Mouse (Mus musculus): ENCODE results near the gene Tns2. TPM values are rescaled to one million over a fixed set of nuclear protein-coding genes. Genes with fewer than 3 reads are reported as not detected.

Gene Tns2
- total and polyA plus RNA-seq, 2 experiments from 2014 or later = 5.5 to 9.2 TPM

DNA sequence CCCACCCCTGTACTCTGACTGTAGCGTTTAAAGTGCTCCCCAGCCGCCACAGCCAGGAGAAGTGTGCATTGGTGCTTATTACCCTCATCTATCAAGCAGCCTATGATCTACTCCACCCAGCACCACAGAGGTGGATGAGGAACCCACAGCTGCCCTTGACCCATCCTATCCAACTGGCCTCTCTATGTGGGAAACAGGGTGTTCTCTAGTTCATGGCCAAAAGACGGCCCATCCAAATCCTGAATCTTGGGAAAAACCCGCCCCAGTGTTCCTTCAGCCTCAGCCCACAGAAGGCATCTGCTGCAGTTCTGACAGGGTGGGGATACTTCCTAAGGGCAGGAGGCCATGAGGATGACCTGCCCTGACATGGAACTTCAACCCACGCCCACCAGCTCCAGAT, 20.3 kb downstream of the Tns2 start:
- Histone ChIP-seq H3K36me3 (ENCODE audit: insufficient read depth, low read length) (peaks cover 34% of the 10 kb centered on the region), H3K4me1 (ENCODE audit: insufficient read depth, low read length) (peaks cover 17% of the 10 kb centered on the region), H3K4me3 (ENCODE audit: low read length) (no peak overlapping the region), H3K27me3 (ENCODE audit: insufficient read depth, low read length) (no peaks in the 10 kb centered on the region), H3K9me3 (ENCODE audit: low read length) (no peaks in the 10 kb centered on the region), H3K4me2 (ENCODE audit: low read depth, low read length) (no peak overlapping the region), H3K27ac (0 out of 2 replicates have a peak overlapping the region, but pooled peaks have one; percentile 41), H3K9ac (replicated peaks; ENCODE audit: low read length) (no peak overlapping the region)
- TF ChIP-seq CTCF (IDR thresholded peaks at IDR 0.05; ENCODE audit: low read depth) = no peak
- DNase-seq (ENCODE audit: low spot score) = no peak
- ATAC-seq = no peak
- 82% methylated on average over 5 of the region's 5 CpGs for WGBS

DNA sequence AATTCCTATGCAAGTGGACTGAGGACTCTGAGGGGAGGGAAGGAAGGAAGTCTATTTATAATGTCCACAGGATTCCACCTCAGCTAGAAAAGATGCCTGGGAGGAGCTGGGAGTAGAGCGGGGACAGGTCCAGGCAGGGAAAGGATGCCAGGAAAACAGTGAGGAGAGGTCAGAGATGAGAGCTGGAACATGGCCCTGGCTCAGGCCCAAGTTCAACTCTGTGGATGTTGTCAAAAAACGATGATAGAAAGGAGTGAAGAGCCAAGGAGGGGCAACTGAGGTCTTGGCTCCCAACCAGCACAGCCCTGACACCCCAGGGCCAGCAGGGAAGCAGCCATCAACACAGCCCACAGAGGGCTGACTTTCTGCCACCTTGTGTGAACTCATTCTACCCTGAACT, 26.1 kb downstream of the Tns2 start:
- H3K27me3 ChIP-seq (ENCODE audit: insufficient read depth, low read length) = no peaks in the 10 kb centered on the region
- ATAC-seq = no peak
- H3K9ac ChIP-seq (replicated peaks; ENCODE audit: low read length) = no peak overlapping the region
- 31% methylated on average over 2 of the region's 2 CpGs for WGBS
- no peaks in the 10 kb centered on the region for H3K4me1 ChIP-seq (ENCODE audit: insufficient read depth, low read length)
- no peak overlapping the region for H3K4me2 ChIP-seq (ENCODE audit: low read depth, low read length)
- H3K36me3 ChIP-seq (ENCODE audit: insufficient read depth, low read length) = peaks cover 50% of the 10 kb centered on the region
- no peaks in the 10 kb centered on the region for H3K9me3 ChIP-seq (ENCODE audit: low read length)
- no peak overlapping the region for H3K4me3 ChIP-seq (ENCODE audit: low read length)
- DNase-seq (ENCODE audit: low spot score) = no peak
- no peak overlapping the region for H3K27ac ChIP-seq
- no peak for TF ChIP-seq CTCF (IDR thresholded peaks at IDR 0.05; ENCODE audit: low read depth)

DNA sequence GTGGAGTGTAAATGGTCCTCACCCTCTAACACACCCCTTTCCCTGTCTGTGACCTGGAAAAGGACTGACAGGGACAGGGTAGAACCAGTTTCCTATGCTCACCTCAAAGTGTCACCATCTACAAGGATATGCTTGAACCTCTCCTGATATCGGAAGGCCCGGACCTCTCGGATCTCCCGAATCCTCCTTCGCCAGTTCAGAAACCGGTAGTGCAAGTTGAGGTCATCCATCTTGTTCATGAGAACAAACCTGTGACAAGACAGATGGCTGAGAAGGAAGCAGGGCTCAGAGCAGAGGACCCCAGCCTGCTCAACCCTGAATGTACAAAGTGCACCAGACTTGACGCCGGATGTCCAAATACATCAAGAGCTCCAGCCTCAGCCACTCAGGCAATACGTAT, 33.1 kb downstream of the Tns2 start:
- peaks cover 6% of the 10 kb centered on the region; the same call in 1 of the 2 replicates for H3K4me1 ChIP-seq (ENCODE audit: insufficient read depth, low read length)
- 82% methylated on average over 9 of the region's 9 CpGs for WGBS

DNA sequence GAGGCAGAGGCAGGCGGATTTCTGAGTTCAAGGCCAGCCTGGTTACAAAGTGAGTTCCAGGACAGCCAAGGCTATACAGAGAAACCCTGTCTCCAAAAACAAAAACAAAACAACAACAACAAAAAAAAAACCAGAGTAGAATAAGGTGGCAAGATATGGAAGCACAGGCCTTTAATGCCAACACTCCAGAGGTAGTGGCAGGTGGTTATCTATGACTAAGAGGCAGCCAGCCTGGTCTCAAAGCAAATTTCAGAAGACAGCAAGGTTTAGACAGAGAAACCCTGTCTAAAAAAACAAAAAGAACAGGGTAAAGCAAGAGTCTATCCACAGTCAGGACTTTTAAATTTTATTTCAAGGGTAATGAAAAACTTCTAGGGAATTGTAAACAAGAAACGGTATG, 34.5 kb downstream of the Tns2 start:
- TF ChIP-seq CTCF (IDR thresholded peaks at IDR 0.05; ENCODE audit: low read depth) = no peak
- no peak for ATAC-seq
- Histone ChIP-seq H3K36me3 (ENCODE audit: insufficient read depth, low read length) (peaks cover 26% of the 10 kb centered on the region), H3K9me3 (ENCODE audit: low read length) (no peaks in the 10 kb centered on the region), H3K4me2 (ENCODE audit: low read depth, low read length) (peak overlapping the region; percentile 79), H3K4me3 (ENCODE audit: low read length) (no peak overlapping the region), H3K27ac (no peak overlapping the region), H3K9ac (replicated peaks; ENCODE audit: low read length) (no peak overlapping the region; the same call in 1 of the 2 replicates), H3K27me3 (ENCODE audit: insufficient read depth, low read length) (no peaks in the 10 kb centered on the region), H3K4me1 (ENCODE audit: insufficient read depth, low read length) (peaks cover 6% of the 10 kb centered on the region; the same call in 1 of the 2 replicates)
- DNase-seq (ENCODE audit: low spot score) = no peak
- 89% methylated on average over 2 of the region's 2 CpGs for WGBS

More for the DNA sequence above, 33.1 kb downstream of the Tns2 start:
- H3K36me3 ChIP-seq (ENCODE audit: insufficient read depth, low read length) = peaks cover 37% of the 10 kb centered on the region
- DNase-seq (ENCODE audit: low spot score) (no peak), ATAC-seq (no peak)
- H3K9me3 ChIP-seq (ENCODE audit: low read length) = no peaks in the 10 kb centered on the region
- no peaks in the 10 kb centered on the region for H3K27me3 ChIP-seq (ENCODE audit: insufficient read depth, low read length)
- TF ChIP-seq CTCF (IDR thresholded peaks at IDR 0.05; ENCODE audit: low read depth) = no peak
- H3K9ac ChIP-seq (replicated peaks; ENCODE audit: low read length) = no peak overlapping the region
- no peak overlapping the region for H3K27ac ChIP-seq
- H3K4me2 ChIP-seq (ENCODE audit: low read depth, low read length) = no peak overlapping the region
- H3K4me3 ChIP-seq (ENCODE audit: low read length) = no peak overlapping the region

DNA sequence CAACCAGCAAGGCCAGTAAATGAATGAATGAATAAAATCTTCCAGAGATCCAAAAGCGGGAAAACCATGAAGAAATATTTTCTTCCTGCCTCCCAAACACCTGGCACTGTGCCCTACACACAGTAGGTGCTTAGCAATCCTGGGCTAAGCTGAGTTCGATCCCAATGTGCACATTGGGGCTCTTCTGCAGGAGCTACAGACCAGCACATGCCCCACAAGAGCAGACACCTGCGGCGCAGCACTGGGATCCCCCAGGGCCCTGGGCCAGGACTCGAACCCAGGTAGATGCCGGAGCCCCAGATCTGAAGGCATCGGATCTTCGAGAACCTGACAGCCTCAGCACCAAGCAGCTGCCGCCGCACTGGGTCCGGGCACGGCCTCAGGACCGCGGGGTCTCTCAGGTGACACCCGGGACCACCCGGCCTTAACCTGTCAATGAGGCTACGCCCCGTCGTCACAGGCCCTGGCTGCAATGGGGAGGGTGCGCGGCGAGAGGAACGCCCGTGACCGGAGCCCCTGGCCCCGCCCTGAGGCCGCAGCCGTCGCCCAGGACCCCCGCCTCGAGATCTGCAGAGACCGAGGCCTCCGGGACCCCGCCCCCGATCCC, 35.4 kb downstream of the Tns2 start:
- Histone ChIP-seq H3K36me3 (ENCODE audit: insufficient read depth, low read length) (peaks cover 17% of the 10 kb centered on the region), H3K4me1 (ENCODE audit: insufficient read depth, low read length) (peaks cover 6% of the 10 kb centered on the region; the same call in 1 of the 2 replicates), H3K4me3 (ENCODE audit: low read length) (peak overlapping the region; percentile 84), H3K9ac (replicated peaks; ENCODE audit: low read length) (peak overlapping the region; percentile 94), H3K27ac (peak overlapping the region; percentile 87), H3K27me3 (ENCODE audit: insufficient read depth, low read length) (no peaks in the 10 kb centered on the region), H3K9me3 (ENCODE audit: low read length) (no peaks in the 10 kb centered on the region), H3K4me2 (ENCODE audit: low read depth, low read length) (peak overlapping the region; percentile 79)
- 2% methylated on average over 35 of the region's 35 CpGs for WGBS
- DNase-seq (ENCODE audit: low spot score) = no peak
- no peak for TF ChIP-seq CTCF (IDR thresholded peaks at IDR 0.05; ENCODE audit: low read depth)
- ATAC-seq = peak; percentile 80

DNA sequence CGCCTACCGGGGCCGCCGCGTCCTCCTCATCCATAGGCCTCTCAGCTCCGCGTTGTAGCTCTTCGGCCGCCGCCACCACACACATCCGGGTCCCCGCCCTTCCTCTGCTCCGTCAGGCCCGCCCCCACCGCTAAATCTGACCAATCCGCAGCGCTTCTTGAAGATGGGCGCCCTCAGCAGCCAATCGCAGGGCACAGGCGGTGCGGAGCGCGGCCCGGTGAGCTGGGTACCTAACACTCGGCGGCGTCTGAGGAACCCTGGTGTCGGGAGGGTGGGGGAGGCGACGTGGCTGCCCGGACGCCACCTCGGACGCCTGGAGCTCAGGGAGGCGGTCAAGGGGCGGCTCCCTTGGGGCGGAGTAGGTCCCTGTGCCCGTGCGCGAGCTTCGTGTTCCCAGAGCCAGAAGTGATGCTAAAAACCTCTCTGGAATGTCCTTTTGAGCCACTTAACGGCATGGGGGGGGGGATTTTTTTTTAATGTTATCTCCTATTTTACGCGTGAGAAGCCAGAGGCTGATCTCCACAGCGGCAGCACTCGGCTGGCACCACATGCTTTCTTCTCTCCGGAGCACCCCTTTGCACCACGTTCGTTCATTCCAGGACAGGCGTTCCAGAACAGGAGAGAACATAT, 36.0 kb downstream of the Tns2 start, which contains the start of gene Spryd3:
Gene Spryd3, minus strand, starts transcription at position 106 of the 630 bp plus-strand sequence.
- Histone ChIP-seq H3K4me3 (ENCODE audit: low read length) (peak within 1 kb of the TSS; percentile 84), H3K27me3 (ENCODE audit: insufficient read depth, low read length) (no peaks in the 10 kb centered on the region), H3K27ac (peak within 1 kb of the TSS; percentile 87), H3K4me1 (ENCODE audit: insufficient read depth, low read length) (peaks cover 6% of the 10 kb centered on the region; the same call in 1 of the 2 replicates), H3K9ac (replicated peaks; ENCODE audit: low read length) (peak within 1 kb of the TSS; percentile 94), H3K9me3 (ENCODE audit: low read length) (no peaks in the 10 kb centered on the region), H3K4me2 (ENCODE audit: low read depth, low read length) (peak within 1 kb of the TSS; percentile 79), H3K36me3 (ENCODE audit: insufficient read depth, low read length) (peaks cover 10% of the 10 kb centered on the region)
- no peak for TF ChIP-seq CTCF (IDR thresholded peaks at IDR 0.05; ENCODE audit: low read depth)
- peak; percentile 100 for ATAC-seq
- under 1% methylated on average over 50 of the region's 50 CpGs for WGBS
- peak; percentile 97 for DNase-seq (ENCODE audit: low spot score)

DNA sequence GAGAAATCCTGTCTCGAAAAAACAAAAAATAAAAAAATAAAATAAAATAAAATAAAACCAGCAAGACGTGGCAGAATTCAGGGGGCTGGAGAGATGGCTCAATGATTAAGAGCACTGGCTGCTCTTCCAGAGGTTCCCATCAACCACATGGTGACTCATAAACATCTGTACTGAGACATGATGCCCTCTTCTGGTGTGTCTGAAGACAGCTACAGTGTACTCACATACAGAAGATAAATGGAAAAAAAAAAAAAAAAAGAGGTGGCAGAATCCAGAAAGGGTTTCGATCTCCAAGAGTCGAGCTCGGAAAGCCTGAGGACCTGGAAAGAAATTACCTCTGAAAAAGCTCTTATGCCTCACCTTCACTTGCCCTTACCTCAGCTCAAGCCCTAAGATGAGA, 40.9 kb downstream of the Tns2 start:
- ATAC-seq (no peak), DNase-seq (ENCODE audit: low spot score) (no peak)
- H3K9me3 ChIP-seq (ENCODE audit: low read length) = no peaks in the 10 kb centered on the region
- no peak overlapping the region for H3K9ac ChIP-seq (replicated peaks; ENCODE audit: low read length)
- H3K4me2 ChIP-seq (ENCODE audit: low read depth, low read length) = no peak overlapping the region
- H3K4me1 ChIP-seq (ENCODE audit: insufficient read depth, low read length) = peaks cover 6% of the 10 kb centered on the region; the same call in 1 of the 2 replicates
- no peak overlapping the region for H3K27ac ChIP-seq
- H3K4me3 ChIP-seq (ENCODE audit: low read length) = no peak overlapping the region
- no peak for TF ChIP-seq CTCF (IDR thresholded peaks at IDR 0.05; ENCODE audit: low read depth)
- H3K27me3 ChIP-seq (ENCODE audit: insufficient read depth, low read length) = peaks cover 3% of the 10 kb centered on the region; the same call in 1 of the 2 replicates
- H3K36me3 ChIP-seq (ENCODE audit: insufficient read depth, low read length) = no peaks in the 10 kb centered on the region
- 88% methylated on average over 5 of the region's 5 CpGs for WGBS
